Mouse (Mus musculus) intestine, postnatal 0 days (tissue): ENCODE measurements at regions not wholly inside any gene's neighbourhood (a gene's known extent, or its start where the extent isn't known, plus 50 kb on each side); places are given as distances from the start of the nearest gene placed in this dataset.

ENCODE experiments used
- ATAC-seq: fragments of 200-750 bp; cut with Nextera tagmentation; 2 replicates; pipeline ENCODE4 v1.8.0; 2017; ENCODE audit warnings: mild to moderate bottlenecking, moderate TSS enrichment, moderate library complexity
- H3K27ac ChIP-seq: fragments of 300-500 bp; sonication (generic); 2 replicates; pipeline ENCODE4 v1.5.1; 2014; ENCODE audit warnings: mild to moderate bottlenecking, low read depth, low read length, moderate library complexity
- H3K27me3 ChIP-seq: fragments of 300-500 bp; sonication (generic); replicated peaks from 2 replicates; pipeline ENCODE4 v1.6.1; 2014; ENCODE audit warnings: low read length, mixed read lengths; ENCODE audit not compliant: control insufficient read depth, insufficient read depth
- H3K36me3 ChIP-seq: fragments of 300-500 bp; sonication (generic); 2 replicates; pipeline ENCODE4 v1.6.1; 2014; ENCODE audit warnings: mild to moderate bottlenecking, moderate library complexity; ENCODE audit not compliant: control insufficient read depth, insufficient read depth
- H3K4me1 ChIP-seq: fragments of 300-500 bp; sonication (generic); replicated peaks from 2 replicates; pipeline ENCODE4 v1.6.1; 2014; ENCODE audit warnings: antibody characterized with exemption, low read length, mixed read lengths; ENCODE audit not compliant: control insufficient read depth, insufficient read depth
- H3K4me2 ChIP-seq: fragments of 300-500 bp; sonication (generic); replicated peaks from 2 replicates; pipeline ENCODE4 v1.6.1; 2014; ENCODE audit warnings: low read depth, mild to moderate bottlenecking, moderate library complexity
- H3K4me3 ChIP-seq: fragments of 300-500 bp; sonication (generic); 2 replicates; pipeline ENCODE4 v1.5.1; 2014; ENCODE audit warnings: low read depth, low read length
- H3K9ac ChIP-seq: fragments of 300-500 bp; sonication (generic); 2 replicates; pipeline ENCODE4 v1.6.1; 2014; ENCODE audit warnings: mild to moderate bottlenecking, low read depth, low read length
- H3K9me3 ChIP-seq: fragments of 300-500 bp; sonication (generic); 2 replicates; pipeline ENCODE4 v1.6.1; 2016; ENCODE audit warnings: mixed run types; ENCODE audit not compliant: control insufficient read depth
- CTCF ChIP-seq: sonication (generic); IDR thresholded peaks from 2 replicates; pipeline ENCODE4 v1.5.1; 2016; ENCODE audit warnings: low read depth, mild to moderate bottlenecking, control low read depth, antibody characterized with exemption, moderate library complexity
- WGBS: fragments of 180-500 bp; shearing (Covaris S2); extraction: QIAGEN DNeasy Blood & Tissue Kit; methylation state at CpG from one replicate; pipeline ENCODE4 v1.1.7; 2014; 5-methylcytosine and 5-hydroxymethylcytosine counted together

GRCm38 (mm10) chr2:179070346-179070745, 371.9 kb upstream of the Cdh4 start:
- Histone ChIP-seq H3K36me3 (no peaks in the 10 kb centered on the region), H3K4me2 (no peak overlapping the region), H3K4me1 (no peaks in the 10 kb centered on the region), H3K9me3 (no peaks in the 10 kb centered on the region), H3K9ac (no peak overlapping the region), H3K4me3 (no peak overlapping the region), H3K27me3 (no peaks in the 10 kb centered on the region), H3K27ac (no peak overlapping the region)
- 43% methylated on average over 1 of the region's 1 CpGs for WGBS
- peak; percentile 84 for TF ChIP-seq CTCF
- no peak for ATAC-seq

GRCm38 (mm10) chr2:179080462-179081274, 361.6 kb upstream of the Cdh4 start:
- Histone ChIP-seq H3K4me3 (no peak overlapping the region), H3K27me3 (0 out of 2 replicates have a peak, but pooled peaks cover 2% of the 10 kb centered on the region), H3K9ac (no peak overlapping the region), H3K4me2 (no peak overlapping the region), H3K4me1 (no peaks in the 10 kb centered on the region), H3K36me3 (no peaks in the 10 kb centered on the region), H3K27ac (no peak overlapping the region), H3K9me3 (no peaks in the 10 kb centered on the region)
- no peak for ATAC-seq
- TF ChIP-seq CTCF: no peak
- WGBS: 69% methylated on average over 13 of the region's 13 CpGs

GRCm38 (mm10) chr2:179086915-179087314, 355.3 kb upstream of the Cdh4 start:
- 89% methylated on average over 9 of the region's 9 CpGs for WGBS
- no peak for ATAC-seq
- Histone ChIP-seq H3K27me3 (0 out of 2 replicates have a peak, but pooled peaks cover 2% of the 10 kb centered on the region), H3K4me3 (no peak overlapping the region), H3K36me3 (no peaks in the 10 kb centered on the region), H3K27ac (no peak overlapping the region), H3K4me2 (no peak overlapping the region), H3K9ac (no peak overlapping the region), H3K4me1 (no peaks in the 10 kb centered on the region), H3K9me3 (no peaks in the 10 kb centered on the region)
- no peak for TF ChIP-seq CTCF

GRCm38 (mm10) chr2:179091480-179091879, 350.8 kb upstream of the Cdh4 start:
- Histone ChIP-seq H3K27me3 (no peaks in the 10 kb centered on the region), H3K4me3 (no peak overlapping the region), H3K9me3 (no peaks in the 10 kb centered on the region), H3K27ac (no peak overlapping the region), H3K4me2 (no peak overlapping the region), H3K36me3 (no peaks in the 10 kb centered on the region), H3K9ac (no peak overlapping the region), H3K4me1 (no peaks in the 10 kb centered on the region)
- TF ChIP-seq CTCF: no peak
- ATAC-seq: no peak
- WGBS: 67% methylated on average over 3 of the region's 3 CpGs

GRCm38 (mm10) chr2:179093996-179094395, 348.2 kb upstream of the Cdh4 start:
- no peak for TF ChIP-seq CTCF
- ATAC-seq: no peak
- no peak overlapping the region for H3K27ac ChIP-seq
- 78% methylated on average over 11 of the region's 11 CpGs for WGBS
- H3K36me3 ChIP-seq: no peaks in the 10 kb centered on the region
- H3K4me2 ChIP-seq: no peak overlapping the region
- no peak overlapping the region for H3K4me3 ChIP-seq
- H3K9me3 ChIP-seq: no peaks in the 10 kb centered on the region
- H3K27me3 ChIP-seq: no peaks in the 10 kb centered on the region
- H3K9ac ChIP-seq: no peak overlapping the region
- no peaks in the 10 kb centered on the region for H3K4me1 ChIP-seq

GRCm38 (mm10) chr2:179095981-179096380, 346.2 kb upstream of the Cdh4 start:
- Histone ChIP-seq H3K27ac (no peak overlapping the region), H3K9ac (no peak overlapping the region), H3K36me3 (no peaks in the 10 kb centered on the region), H3K4me1 (no peaks in the 10 kb centered on the region), H3K4me2 (no peak overlapping the region), H3K4me3 (no peak overlapping the region), H3K9me3 (no peaks in the 10 kb centered on the region), H3K27me3 (no peaks in the 10 kb centered on the region)
- TF ChIP-seq CTCF: no peak
- 86% methylated on average over 3 of the region's 3 CpGs for WGBS
- no peak for ATAC-seq

GRCm38 (mm10) chr2:179096861-179097260, 345.4 kb upstream of the Cdh4 start:
- no peak for TF ChIP-seq CTCF
- no peak for ATAC-seq
- 61% methylated on average over 4 of the region's 4 CpGs for WGBS
- H3K4me2 ChIP-seq: no peak overlapping the region
- no peaks in the 10 kb centered on the region for H3K4me1 ChIP-seq
- no peak overlapping the region for H3K4me3 ChIP-seq
- no peaks in the 10 kb centered on the region for H3K36me3 ChIP-seq
- H3K27me3 ChIP-seq: no peaks in the 10 kb centered on the region
- H3K27ac ChIP-seq: no peak overlapping the region
- H3K9me3 ChIP-seq: no peaks in the 10 kb centered on the region
- H3K9ac ChIP-seq: no peak overlapping the region
